Comparison of ENCODE assay signal across 9 mouse cellular contexts in the genomic region with DNA sequence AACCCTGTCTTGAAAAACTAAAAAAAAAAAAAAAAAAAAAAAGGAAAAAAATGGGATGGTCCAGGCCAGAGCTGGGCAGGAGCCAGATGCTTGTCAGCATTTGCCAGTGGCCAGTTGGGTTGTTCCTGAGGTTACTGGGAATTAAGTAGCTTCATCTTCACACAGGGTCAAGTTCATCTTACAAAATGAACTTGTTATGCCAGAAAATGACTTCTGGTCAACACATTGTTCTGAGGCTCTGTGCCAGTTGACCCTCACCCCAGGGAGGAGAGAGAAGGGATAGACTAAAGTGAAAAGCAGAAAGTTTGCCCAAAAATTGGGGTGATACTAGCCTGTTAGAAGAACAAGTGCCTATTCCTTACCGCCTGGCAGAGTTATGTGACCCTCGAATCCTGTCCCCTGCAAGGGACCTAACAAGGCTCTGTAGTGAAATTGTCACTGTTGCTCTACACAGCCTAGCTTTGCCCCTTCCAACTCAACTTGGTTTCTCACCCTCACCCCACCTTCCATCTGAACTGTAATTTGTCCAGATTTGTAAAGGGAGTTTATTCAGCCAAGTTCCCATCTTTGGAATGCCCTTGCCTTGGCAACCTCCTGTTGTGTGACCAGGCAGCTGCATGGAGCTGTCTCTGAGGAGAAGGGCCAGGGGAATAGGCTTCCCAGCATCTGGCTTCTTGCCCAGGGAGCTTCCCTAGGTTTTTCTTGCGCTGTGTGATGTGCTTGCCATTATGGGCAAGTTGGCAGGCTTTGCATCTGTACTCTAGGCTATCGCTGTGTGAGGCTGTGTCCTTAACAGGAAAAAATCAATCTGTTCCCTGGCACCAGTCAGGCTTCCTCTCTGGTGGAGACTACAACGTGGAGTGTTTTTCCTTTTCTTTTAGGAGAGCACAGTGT. TPM values are rescaled to one million over a fixed set of nuclear protein-coding genes. Genes with fewer than 3 reads are reported as not detected.
A peak's percentile ranks its signal among the peaks of the same experiment; 100 is the strongest.
DNase-seq lines count a peak whose midpoint lies in the region; ATAC-seq lines count a peak whose summit lies in the region.
"Had no signal": no experiment of that assay in that cellular context is flagged by ENCODE, and none has a peak within 500 bp of the region (broad histone marks: within the 10 kb centered on the region; RNA-seq: fewer than 3 reads in every experiment).

No protein-coding gene starts in this region.

- no peak overlapping the region for H3K9ac ChIP-seq in hindbrain, embryonic 15.5 days
- H3K9ac ChIP-seq: liver, embryonic 13.5 days had no signal

- H3K4me2 ChIP-seq in hindbrain, embryonic 15.5 days, result no peak overlapping the region
- H3K4me2 ChIP-seq: liver, embryonic 13.5 days had no signal

- H3K27me3 ChIP-seq in hindbrain, embryonic 15.5 days, result no peaks in the 10 kb centered on the region
- H3K27me3 ChIP-seq in hindbrain, embryonic 10.5 days (ENCODE audit: insufficient read depth, poor library complexity, severe bottlenecking), result no peaks in the 10 kb centered on the region
- H3K27me3 ChIP-seq in forebrain, embryonic 10.5 days (ENCODE audit: poor library complexity, severe bottlenecking), result no peaks in the 10 kb centered on the region
- H3K27me3 ChIP-seq: liver, embryonic 13.5 days had no signal

- H3K36me3 ChIP-seq in hindbrain, embryonic 15.5 days, result peaks cover 80% of the 10 kb centered on the region
- peaks cover 95% of the 10 kb centered on the region for H3K36me3 ChIP-seq in hindbrain, embryonic 10.5 days
- peaks cover 85% of the 10 kb centered on the region for H3K36me3 ChIP-seq in forebrain, embryonic 10.5 days (replicated peaks)

- H3K9me3 ChIP-seq in hindbrain, embryonic 15.5 days, result no peaks in the 10 kb centered on the region
- no peaks in the 10 kb centered on the region for H3K9me3 ChIP-seq in hindbrain, embryonic 10.5 days
- H3K9me3 ChIP-seq in forebrain, embryonic 10.5 days, result no peaks in the 10 kb centered on the region
- H3K9me3 ChIP-seq: liver, embryonic 13.5 days had no signal

- no peak for DNase-seq in hindbrain, embryonic 10.5 days (ENCODE audit: low spot score)
- DNase-seq in brain, adult 2 months (ENCODE audit: low read depth, low spot score), result peak; percentile 75
- DNase-seq in heart, postnatal 10 days, result peak; percentile 59 to 64
- peak; percentile 75 to 76 for DNase-seq in left cerebral cortex, postnatal 10 days (ENCODE audit: extremely low spot score in 1 of 2, low spot score in 2 of 2)
- peak; percentile 32 to 53 for DNase-seq in right cerebral cortex, postnatal 36 days (ENCODE audit: low spot score in 2 of 2)
- no peak for DNase-seq in forebrain, embryonic 10.5 days (ENCODE audit: extremely low spot score, low spot score)
- DNase-seq: liver, embryonic 13.5 days had no signal

- peak; percentile 95 for ATAC-seq in hindbrain, embryonic 15.5 days (ENCODE audit: low FRiP score, low read depth)
- ATAC-seq in activated CD4-positive, CD25-positive, alpha-beta regulatory T cell, adult 4 months, result no peak

- WGBS in hindbrain, embryonic 15.5 days, result 61% methylated on average over 5 of the region's 5 CpGs
- 89% methylated on average over 5 of the region's 5 CpGs for WGBS in hindbrain, embryonic 10.5 days
- 89% methylated on average over 5 of the region's 5 CpGs for WGBS in forebrain, embryonic 10.5 days

- H3K27ac ChIP-seq in hindbrain, embryonic 15.5 days (replicated peaks), result peak overlapping the region; percentile 64
- no peak overlapping the region for H3K27ac ChIP-seq in hindbrain, embryonic 10.5 days
- H3K27ac ChIP-seq in forebrain, embryonic 10.5 days, result no peak overlapping the region
- H3K27ac ChIP-seq: liver, embryonic 13.5 days had no signal

- peaks cover 14% of the 10 kb centered on the region for H3K4me1 ChIP-seq in hindbrain, embryonic 15.5 days (replicated peaks)
- H3K4me1 ChIP-seq in hindbrain, embryonic 10.5 days (replicated peaks), result no peaks in the 10 kb centered on the region
- no peaks in the 10 kb centered on the region for H3K4me1 ChIP-seq in forebrain, embryonic 10.5 days
- H3K4me1 ChIP-seq: liver, embryonic 13.5 days had no signal

- intact Hi-C loops in heart, postnatal 10 days (cut with DNase I), result no loop called here
- intact Hi-C loops in left cerebral cortex, postnatal 10 days (cut with DNase I), result no loop called here

- H3K4me3 ChIP-seq in hindbrain, embryonic 15.5 days, result no peak overlapping the region
- no peak overlapping the region for H3K4me3 ChIP-seq in hindbrain, embryonic 10.5 days
- no peak overlapping the region for H3K4me3 ChIP-seq in forebrain, embryonic 10.5 days
- H3K4me3 ChIP-seq: liver, embryonic 13.5 days had no signal

RNA-seq across cellular contexts. Expression of gene Rnf214, which starts 10.6 kb away (rescaled TPM):
- 94.1 and 109 TPM in 2 replicates for polyA plus RNA-seq in hindbrain, embryonic 15.5 days (2015; fragmentation: Nextera tagmentation; extraction: Ambion mirVana)
- 71.8 and 84.1 TPM in 2 replicates for polyA plus RNA-seq in hindbrain, embryonic 10.5 days (2016; fragmentation: Nextera tagmentation; extraction: Ambion mirVana)
- total RNA-seq in heart, postnatal 10 days (2021), result 10 to 100 TPM; 33.5 to 35.9 TPM
- 10 to 100 TPM; 73.9 to 76.4 TPM for total RNA-seq in left cerebral cortex, postnatal 10 days (2021)
- polyA plus RNA-seq in activated CD4-positive, CD25-positive, alpha-beta regulatory T cell, adult 4 months (2017; shearing (Covaris generic)), result 10 to 100 TPM; 26.5 to 29.6 TPM
- polyA plus RNA-seq in forebrain, embryonic 10.5 days (2016; fragmentation: Nextera tagmentation; extraction: Ambion mirVana), result 57.9 and 65.5 TPM in 2 replicates

RNA-seq across cellular contexts. Expression of gene Pcsk7, which starts 11.0 kb away (rescaled TPM):
- polyA plus RNA-seq in hindbrain, embryonic 15.5 days (2015; fragmentation: Nextera tagmentation; extraction: Ambion mirVana), result 21.6 and 22.2 TPM in 2 replicates
- 20.4 and 25.7 TPM in 2 replicates for polyA plus RNA-seq in hindbrain, embryonic 10.5 days (2016; fragmentation: Nextera tagmentation; extraction: Ambion mirVana)
- total RNA-seq in heart, postnatal 10 days (2021), result 10 to 100 TPM; 23.5 to 27.2 TPM
- 10 to 100 TPM; 26.2 to 26.6 TPM for total RNA-seq in left cerebral cortex, postnatal 10 days (2021)
- 10 to 100 TPM; 13.9 to 18.5 TPM for polyA plus RNA-seq in activated CD4-positive, CD25-positive, alpha-beta regulatory T cell, adult 4 months (2017; shearing (Covaris generic))
- 17.8 TPM in 2 replicates for polyA plus RNA-seq in forebrain, embryonic 10.5 days (2016; fragmentation: Nextera tagmentation; extraction: Ambion mirVana)

RNA-seq across cellular contexts. Expression of gene Tagln, which starts 18.6 kb away (rescaled TPM):
- polyA plus RNA-seq in hindbrain, embryonic 15.5 days (2015; fragmentation: Nextera tagmentation; extraction: Ambion mirVana), result 6.5 and 7.2 TPM in 2 replicates
- polyA plus RNA-seq in hindbrain, embryonic 10.5 days (2016; fragmentation: Nextera tagmentation; extraction: Ambion mirVana), result 23.0 and 34.8 TPM in 2 replicates
- total RNA-seq in heart, postnatal 10 days (2021), result 10 to 100 TPM; 72.1 to 90.1 TPM
- total RNA-seq in left cerebral cortex, postnatal 10 days (2021), result 10 to 100 TPM in 1 of 2 experiments, 1 to 10 TPM in 1; 9.7 to 11.1 TPM
- 1 to 10 TPM in 1 of 2 experiments, under 1 TPM in 1; 0.66 to 1.1 TPM for polyA plus RNA-seq in activated CD4-positive, CD25-positive, alpha-beta regulatory T cell, adult 4 months (2017; shearing (Covaris generic))
- polyA plus RNA-seq in forebrain, embryonic 10.5 days (2016; fragmentation: Nextera tagmentation; extraction: Ambion mirVana), result 18.6 and 20.7 TPM in 2 replicates

RNA-seq across cellular contexts. Expression of gene Sidt2, which starts 37.8 kb away (rescaled TPM):
- 48.3 and 50.7 TPM in 2 replicates for polyA plus RNA-seq in hindbrain, embryonic 15.5 days (2015; fragmentation: Nextera tagmentation; extraction: Ambion mirVana)
- 26.3 and 28.3 TPM in 2 replicates for polyA plus RNA-seq in hindbrain, embryonic 10.5 days (2016; fragmentation: Nextera tagmentation; extraction: Ambion mirVana)
- total RNA-seq in heart, postnatal 10 days (2021), result 10 to 100 TPM; 71.5 to 75.4 TPM
- total RNA-seq in left cerebral cortex, postnatal 10 days (2021), result 100 to 1,000 TPM; 104 to 115 TPM
- polyA plus RNA-seq in activated CD4-positive, CD25-positive, alpha-beta regulatory T cell, adult 4 months (2017; shearing (Covaris generic)), result 10 to 100 TPM; 36.5 to 43.0 TPM
- polyA plus RNA-seq in forebrain, embryonic 10.5 days (2016; fragmentation: Nextera tagmentation; extraction: Ambion mirVana), result 23.8 and 24.6 TPM in 2 replicates

Comparison
In these comparisons a context has a peak if more than half of its experiments do, and no peak if none do; other contexts are left out.
1. DNase-seq: peak in brain, adult 2 months (single experiment), heart, postnatal 10 days (2 of 2), left cerebral cortex, postnatal 10 days (2 of 2) and right cerebral cortex, postnatal 36 days (2 of 2); none in hindbrain, embryonic 10.5 days (single experiment) and forebrain, embryonic 10.5 days (single experiment).